Mouse (Mus musculus): ENCODE measurements around the gene Pef1. TPM values are rescaled to one million over a fixed set of nuclear protein-coding genes. Genes with fewer than 3 reads are reported as not detected.

Pef1 gene
- polyA plus RNA-seq, 1 experiment = 41.4 TPM

GRCm38 (mm10) chr4:130110091-130110490, 7.7 kb downstream of the Pef1 start:
- peaks cover 40% of the 10 kb centered on the region for H3K4me1 ChIP-seq (ENCODE audit: control insufficient read depth, insufficient read depth, low read length)
- no peak overlapping the region for H3K4me3 ChIP-seq (ENCODE audit: insufficient read depth, low read length)
- no peak overlapping the region for H3K27ac ChIP-seq (ENCODE audit: insufficient read depth, low read depth, low read length)
- no peak for TF ChIP-seq POLR2A (IDR thresholded peaks at IDR 0.05; ENCODE audit: borderline replicate concordance, low read depth, low read length)
- no peak for TF ChIP-seq CTCF (IDR thresholded peaks at IDR 0.05; ENCODE audit: low read depth, low read length)

- H3K4me1 ChIP-seq (ENCODE audit: control insufficient read depth, insufficient read depth, low read length) = peaks cover 40% of the 10 kb centered on the region
- no peak overlapping the region for H3K4me3 ChIP-seq (ENCODE audit: insufficient read depth, low read length)
- H3K27ac ChIP-seq (ENCODE audit: insufficient read depth, low read depth, low read length) = peak overlapping the region; percentile 3; the same call in 1 of the 2 replicates
- TF ChIP-seq POLR2A (IDR thresholded peaks at IDR 0.05; ENCODE audit: borderline replicate concordance, low read depth, low read length) = no peak
- no peak for TF ChIP-seq CTCF (IDR thresholded peaks at IDR 0.05; ENCODE audit: low read depth, low read length)
Measured at GRCm38 (mm10) chr4:130112299-130112698, 9.9 kb downstream of the Pef1 start.

GRCm38 (mm10) chr4:130112732-130113131, 10.4 kb downstream of the Pef1 start:
- Histone ChIP-seq H3K4me1 (ENCODE audit: control insufficient read depth, insufficient read depth, low read length) (peaks cover 40% of the 10 kb centered on the region), H3K27ac (ENCODE audit: insufficient read depth, low read depth, low read length) (peak overlapping the region; percentile 3; the same call in 1 of the 2 replicates), H3K4me3 (ENCODE audit: insufficient read depth, low read length) (no peak overlapping the region)
- no peak for TF ChIP-seq POLR2A (IDR thresholded peaks at IDR 0.05; ENCODE audit: borderline replicate concordance, low read depth, low read length)
- no peak for TF ChIP-seq CTCF (IDR thresholded peaks at IDR 0.05; ENCODE audit: low read depth, low read length)

DNA sequence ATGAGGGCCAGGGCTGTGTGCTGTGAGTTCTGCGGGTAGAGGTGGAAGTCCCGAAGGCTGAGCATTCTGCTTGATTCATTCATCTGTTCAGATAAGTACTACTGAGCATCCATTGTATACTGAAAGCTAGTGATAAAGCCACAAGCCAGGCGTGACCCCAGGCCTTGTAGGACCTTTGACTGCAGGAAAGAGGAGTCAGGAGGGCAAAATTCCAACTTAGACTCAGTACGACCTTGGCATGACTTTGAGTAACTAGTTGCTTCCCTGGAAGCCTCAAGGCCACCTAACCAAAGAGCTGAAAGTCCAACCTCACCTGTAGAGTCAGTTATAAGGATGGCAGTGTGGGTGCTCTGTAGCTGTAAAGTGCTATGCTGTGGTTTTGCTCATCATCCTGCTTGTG, 18.4 kb downstream of the Pef1 start:
- no peaks in the 10 kb centered on the region; the same call in 1 of the 2 replicates for H3K4me1 ChIP-seq (ENCODE audit: control insufficient read depth, insufficient read depth, low read length)
- no peak overlapping the region for H3K4me3 ChIP-seq (ENCODE audit: insufficient read depth, low read length)
- TF ChIP-seq POLR2A (IDR thresholded peaks at IDR 0.05; ENCODE audit: borderline replicate concordance, low read depth, low read length) = no peak
- TF ChIP-seq CTCF (IDR thresholded peaks at IDR 0.05; ENCODE audit: low read depth, low read length) = no peak
- H3K27ac ChIP-seq (ENCODE audit: insufficient read depth, low read depth, low read length) = no peak overlapping the region

DNA sequence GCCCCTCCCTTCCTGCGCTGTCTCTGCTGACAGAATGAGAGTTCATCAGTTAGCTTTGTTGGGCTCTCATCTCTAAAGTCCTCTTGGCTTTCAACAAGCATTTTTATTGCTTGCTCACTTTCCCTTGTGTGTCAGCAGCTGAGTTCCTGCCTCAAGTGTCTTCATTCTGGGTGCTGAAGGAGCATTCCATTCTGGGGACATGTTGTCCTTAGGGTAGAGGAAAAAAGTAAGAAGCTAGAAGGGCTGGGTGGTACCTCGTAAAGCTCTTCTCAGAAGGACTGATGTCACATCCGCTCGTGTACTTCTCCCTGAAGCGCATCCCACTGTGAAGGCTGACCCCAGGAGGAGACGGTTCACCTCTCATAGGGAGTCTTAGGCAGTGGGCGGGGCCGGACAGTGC, 19.2 kb downstream of the Pef1 start:
- H3K4me1 ChIP-seq (ENCODE audit: control insufficient read depth, insufficient read depth, low read length) = no peaks in the 10 kb centered on the region; the same call in 1 of the 2 replicates
- TF ChIP-seq POLR2A (IDR thresholded peaks at IDR 0.05; ENCODE audit: borderline replicate concordance, low read depth, low read length) (no peak), CTCF (IDR thresholded peaks at IDR 0.05; ENCODE audit: low read depth, low read length) (no peak)

GRCm38 (mm10) chr4:130123020-130123419, 20.7 kb downstream of the Pef1 start:
- H3K4me1 ChIP-seq (ENCODE audit: control insufficient read depth, insufficient read depth, low read length) = no peaks in the 10 kb centered on the region; the same call in 1 of the 2 replicates
- TF ChIP-seq POLR2A (IDR thresholded peaks at IDR 0.05; ENCODE audit: borderline replicate concordance, low read depth, low read length) = no peak
- TF ChIP-seq CTCF (IDR thresholded peaks at IDR 0.05; ENCODE audit: low read depth, low read length) = no peak

More for the DNA sequence above, 19.2 kb downstream of the Pef1 start:
- Histone ChIP-seq H3K27ac (ENCODE audit: insufficient read depth, low read depth, low read length) (no peak overlapping the region), H3K4me3 (ENCODE audit: insufficient read depth, low read length) (no peak overlapping the region)

GRCm38 (mm10) chr4:130124110-130124509, 21.8 kb downstream of the Pef1 start:
- no peak overlapping the region for H3K4me3 ChIP-seq (ENCODE audit: insufficient read depth, low read length)
- H3K4me1 ChIP-seq (ENCODE audit: control insufficient read depth, insufficient read depth, low read length) = no peaks in the 10 kb centered on the region; the same call in 1 of the 2 replicates
- no peak for TF ChIP-seq POLR2A (IDR thresholded peaks at IDR 0.05; ENCODE audit: borderline replicate concordance, low read depth, low read length)
- TF ChIP-seq CTCF (IDR thresholded peaks at IDR 0.05; ENCODE audit: low read depth, low read length) = no peak
- no peak overlapping the region for H3K27ac ChIP-seq (ENCODE audit: insufficient read depth, low read depth, low read length)

More at GRCm38 (mm10) chr4:130123020-130123419, 20.7 kb downstream of the Pef1 start:
- Histone ChIP-seq H3K4me3 (ENCODE audit: insufficient read depth, low read length) (no peak overlapping the region), H3K27ac (ENCODE audit: insufficient read depth, low read depth, low read length) (no peak overlapping the region)

GRCm38 (mm10) chr4:130125164-130125563, 22.8 kb downstream of the Pef1 start:
- no peak for TF ChIP-seq CTCF (IDR thresholded peaks at IDR 0.05; ENCODE audit: low read depth, low read length)
- no peak for TF ChIP-seq POLR2A (IDR thresholded peaks at IDR 0.05; ENCODE audit: borderline replicate concordance, low read depth, low read length)
- H3K4me1 ChIP-seq (ENCODE audit: control insufficient read depth, insufficient read depth, low read length) = no peaks in the 10 kb centered on the region; the same call in 1 of the 2 replicates
- no peak overlapping the region for H3K27ac ChIP-seq (ENCODE audit: insufficient read depth, low read depth, low read length)
- H3K4me3 ChIP-seq (ENCODE audit: insufficient read depth, low read length) = no peak overlapping the region

DNA sequence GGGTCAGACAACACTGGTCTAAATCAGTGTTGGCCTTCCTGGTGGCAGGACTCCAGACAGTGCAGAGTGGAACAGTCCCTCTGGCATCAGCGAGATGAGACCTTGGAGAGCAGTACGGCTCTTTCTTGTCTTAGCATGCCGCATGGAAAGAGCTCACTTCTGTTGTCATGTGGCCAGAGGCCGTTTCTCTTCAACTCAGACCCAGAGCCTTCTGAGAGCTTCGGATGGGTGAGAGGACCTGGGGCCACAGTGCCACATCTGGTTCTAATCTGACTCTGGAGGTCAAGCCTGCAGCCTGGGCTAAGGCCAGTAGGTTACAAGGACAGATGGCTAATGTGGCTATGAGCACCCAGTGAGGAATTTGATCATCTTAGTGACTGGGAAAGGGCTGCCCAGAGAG, 23.6 kb downstream of the Pef1 start:
- no peaks in the 10 kb centered on the region; the same call in 1 of the 2 replicates for H3K4me1 ChIP-seq (ENCODE audit: control insufficient read depth, insufficient read depth, low read length)
- TF ChIP-seq CTCF (IDR thresholded peaks at IDR 0.05; ENCODE audit: low read depth, low read length) (no peak), POLR2A (IDR thresholded peaks at IDR 0.05; ENCODE audit: borderline replicate concordance, low read depth, low read length) (no peak)
- no peak overlapping the region for H3K27ac ChIP-seq (ENCODE audit: insufficient read depth, low read depth, low read length)
- H3K4me3 ChIP-seq (ENCODE audit: insufficient read depth, low read length) = no peak overlapping the region

GRCm38 (mm10) chr4:130128907-130129306, 26.5 kb downstream of the Pef1 start:
- Histone ChIP-seq H3K4me1 (ENCODE audit: control insufficient read depth, insufficient read depth, low read length) (no peaks in the 10 kb centered on the region), H3K27ac (ENCODE audit: insufficient read depth, low read depth, low read length) (no peak overlapping the region), H3K4me3 (ENCODE audit: insufficient read depth, low read length) (no peak overlapping the region)
- TF ChIP-seq POLR2A (IDR thresholded peaks at IDR 0.05; ENCODE audit: borderline replicate concordance, low read depth, low read length) = no peak
- no peak for TF ChIP-seq CTCF (IDR thresholded peaks at IDR 0.05; ENCODE audit: low read depth, low read length)

Measured in bone marrow macrophage, adult 2 months (primary cell).